Mouse (Mus musculus): ENCODE results near the gene Atp2b2. TPM values are rescaled to one million over a fixed set of nuclear protein-coding genes. Genes with fewer than 3 reads are reported as not detected.

Atp2b2 gene
- polyA plus RNA-seq, 1 experiment from 2014 or later: 1.2 TPM

DNA sequence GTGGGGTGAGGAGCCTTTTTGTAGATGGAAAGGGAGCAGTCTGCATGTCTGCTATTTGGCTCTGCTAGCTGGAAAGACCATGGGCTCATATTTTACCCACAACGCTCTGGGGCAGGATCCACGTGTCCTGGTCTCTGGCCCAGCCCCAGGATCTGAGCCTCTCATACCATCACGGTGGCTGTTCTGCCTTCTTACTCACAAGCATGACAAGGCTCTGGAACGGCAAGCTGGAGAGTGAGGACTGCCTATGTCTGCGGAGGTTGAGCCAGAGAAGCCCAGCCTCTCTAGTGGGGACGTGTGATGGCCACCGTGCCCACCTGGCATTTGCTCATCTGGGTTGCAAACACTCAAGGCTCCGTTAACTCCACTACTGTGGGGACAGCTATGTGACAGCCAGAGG, 63.7 kb downstream of the Atp2b2 start:
- Histone ChIP-seq H3K4me2 (ENCODE audit: low read length) (no peak overlapping the region), H3K4me1 (replicated peaks; ENCODE audit: control insufficient read depth, insufficient read depth, low read length) (no peaks in the 10 kb centered on the region), H3K36me3 (ENCODE audit: control insufficient read depth, insufficient read depth, low read length) (no peaks in the 10 kb centered on the region), H3K9me3 (ENCODE audit: control insufficient read depth, low read length) (no peaks in the 10 kb centered on the region), H3K27ac (ENCODE audit: low read depth) (no peak overlapping the region), H3K9ac (ENCODE audit: low read length) (no peak overlapping the region), H3K4me3 (ENCODE audit: low read depth, low read length) (no peak overlapping the region), H3K27me3 (replicated peaks; ENCODE audit: control insufficient read depth, insufficient read depth, low read length) (no peaks in the 10 kb centered on the region)
- DNase-seq (ENCODE audit: low spot score) (no peak), ATAC-seq (replicated peaks; ENCODE audit: low FRiP score, low TSS enrichment, low read depth) (no peak)
- 85% methylated on average over 8 of the region's 8 CpGs for WGBS

- Histone ChIP-seq H3K9ac (ENCODE audit: low read length) (no peak overlapping the region), H3K4me3 (ENCODE audit: low read depth, low read length) (no peak overlapping the region), H3K4me2 (ENCODE audit: low read length) (no peak overlapping the region), H3K9me3 (ENCODE audit: control insufficient read depth, low read length) (no peaks in the 10 kb centered on the region), H3K36me3 (ENCODE audit: control insufficient read depth, insufficient read depth, low read length) (no peaks in the 10 kb centered on the region), H3K4me1 (replicated peaks; ENCODE audit: control insufficient read depth, insufficient read depth, low read length) (no peaks in the 10 kb centered on the region), H3K27ac (ENCODE audit: low read depth) (no peak overlapping the region), H3K27me3 (replicated peaks; ENCODE audit: control insufficient read depth, insufficient read depth, low read length) (no peaks in the 10 kb centered on the region)
- ATAC-seq (replicated peaks; ENCODE audit: low FRiP score, low TSS enrichment, low read depth): no peak
- DNase-seq (ENCODE audit: low spot score): no peak
- WGBS: 72% methylated on average over 5 of the region's 5 CpGs
These were observed 64.2 kb downstream of the Atp2b2 start for GRCm38 (mm10) chr6:113978091-113978650.

DNA sequence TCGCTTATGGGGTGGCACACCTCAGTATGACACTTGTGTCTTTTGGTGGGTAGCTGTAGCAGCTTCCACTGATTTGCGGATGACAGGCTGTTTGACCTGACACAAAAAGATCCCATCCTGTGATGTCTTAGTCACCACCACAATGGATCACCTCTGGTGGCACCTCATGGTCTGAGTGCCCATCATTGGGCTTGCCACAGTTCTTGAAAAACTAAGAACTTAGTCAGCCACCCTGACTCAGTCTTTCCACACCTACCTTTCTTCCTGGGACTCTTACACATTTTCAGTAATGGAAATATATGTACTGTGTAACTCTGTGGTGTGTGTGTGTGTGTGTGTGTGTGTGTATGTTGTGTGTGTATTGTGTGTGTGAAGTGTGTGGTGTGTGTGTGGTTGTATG, 71.5 kb downstream of the Atp2b2 start:
- Histone ChIP-seq H3K4me1 (replicated peaks; ENCODE audit: control insufficient read depth, insufficient read depth, low read length) (no peaks in the 10 kb centered on the region), H3K4me2 (ENCODE audit: low read length) (no peak overlapping the region), H3K4me3 (ENCODE audit: low read depth, low read length) (no peak overlapping the region), H3K9ac (ENCODE audit: low read length) (no peak overlapping the region), H3K27me3 (replicated peaks; ENCODE audit: control insufficient read depth, insufficient read depth, low read length) (no peaks in the 10 kb centered on the region), H3K9me3 (ENCODE audit: control insufficient read depth, low read length) (no peaks in the 10 kb centered on the region), H3K36me3 (ENCODE audit: control insufficient read depth, insufficient read depth, low read length) (no peaks in the 10 kb centered on the region), H3K27ac (ENCODE audit: low read depth) (no peak overlapping the region)
- 82% methylated on average over 2 of the region's 2 CpGs for WGBS
- DNase-seq (ENCODE audit: low spot score) (no peak), ATAC-seq (replicated peaks; ENCODE audit: low FRiP score, low TSS enrichment, low read depth) (no peak)

DNA sequence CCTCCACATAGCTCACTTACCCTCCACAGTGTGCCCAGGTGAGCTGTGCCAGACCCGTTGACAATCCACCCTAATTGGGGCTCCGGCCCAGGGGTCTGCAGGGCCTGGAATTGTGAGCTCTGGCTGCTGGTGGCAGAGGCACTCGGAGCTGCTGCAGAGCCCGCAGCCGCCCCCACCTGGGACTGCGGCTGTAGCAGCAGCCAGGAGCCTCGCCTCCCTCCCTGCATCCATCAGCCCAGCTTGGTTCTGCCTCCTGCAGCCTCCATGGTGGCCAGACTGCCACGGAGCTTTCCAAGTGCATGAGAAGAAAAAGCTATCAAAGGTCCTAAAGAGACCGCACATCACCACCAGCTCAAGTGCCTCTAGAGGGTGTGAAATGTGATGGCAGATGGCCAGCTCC, 71.9 kb downstream of the Atp2b2 start:
- no peaks in the 10 kb centered on the region for H3K4me1 ChIP-seq (replicated peaks; ENCODE audit: control insufficient read depth, insufficient read depth, low read length)
- 45% methylated on average over 9 of the region's 9 CpGs for WGBS
- no peak overlapping the region for H3K9ac ChIP-seq (ENCODE audit: low read length)
- no peak overlapping the region for H3K4me2 ChIP-seq (ENCODE audit: low read length)
- no peak overlapping the region for H3K27ac ChIP-seq (ENCODE audit: low read depth)
- no peaks in the 10 kb centered on the region for H3K36me3 ChIP-seq (ENCODE audit: control insufficient read depth, insufficient read depth, low read length)
- no peaks in the 10 kb centered on the region for H3K27me3 ChIP-seq (replicated peaks; ENCODE audit: control insufficient read depth, insufficient read depth, low read length)
- H3K4me3 ChIP-seq (ENCODE audit: low read depth, low read length): no peak overlapping the region
- ATAC-seq (replicated peaks; ENCODE audit: low FRiP score, low TSS enrichment, low read depth): no peak
- H3K9me3 ChIP-seq (ENCODE audit: control insufficient read depth, low read length): no peaks in the 10 kb centered on the region
- DNase-seq (ENCODE audit: low spot score): no peak

DNA sequence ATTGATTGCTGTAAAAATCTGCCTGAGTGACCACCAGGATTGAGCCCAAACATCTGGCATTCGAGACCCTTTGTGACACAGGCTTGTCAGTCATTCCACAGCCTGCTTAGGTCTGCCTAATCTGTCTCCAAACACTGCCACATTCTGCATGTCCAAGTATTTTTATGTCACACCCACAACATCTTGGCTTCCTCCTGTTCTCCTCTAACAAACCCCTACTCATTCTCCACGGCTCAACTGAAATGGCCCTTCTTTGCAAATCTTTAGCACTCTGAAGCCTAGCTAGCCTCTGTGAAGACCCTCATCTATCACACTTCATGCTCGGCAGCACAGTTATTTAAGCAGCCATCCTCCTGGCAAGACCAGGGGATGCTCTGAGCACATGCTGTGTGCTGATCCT, 72.7 kb downstream of the Atp2b2 start:
- Histone ChIP-seq H3K9me3 (ENCODE audit: control insufficient read depth, low read length) (no peaks in the 10 kb centered on the region), H3K4me1 (replicated peaks; ENCODE audit: control insufficient read depth, insufficient read depth, low read length) (no peaks in the 10 kb centered on the region), H3K27ac (ENCODE audit: low read depth) (no peak overlapping the region), H3K9ac (ENCODE audit: low read length) (no peak overlapping the region), H3K4me2 (ENCODE audit: low read length) (no peak overlapping the region), H3K4me3 (ENCODE audit: low read depth, low read length) (no peak overlapping the region), H3K27me3 (replicated peaks; ENCODE audit: control insufficient read depth, insufficient read depth, low read length) (no peaks in the 10 kb centered on the region), H3K36me3 (ENCODE audit: control insufficient read depth, insufficient read depth, low read length) (no peaks in the 10 kb centered on the region)
- WGBS: 33% methylated on average over 3 of the region's 3 CpGs
- ATAC-seq (replicated peaks; ENCODE audit: low FRiP score, low TSS enrichment, low read depth) (no peak), DNase-seq (ENCODE audit: low spot score) (no peak)

DNA sequence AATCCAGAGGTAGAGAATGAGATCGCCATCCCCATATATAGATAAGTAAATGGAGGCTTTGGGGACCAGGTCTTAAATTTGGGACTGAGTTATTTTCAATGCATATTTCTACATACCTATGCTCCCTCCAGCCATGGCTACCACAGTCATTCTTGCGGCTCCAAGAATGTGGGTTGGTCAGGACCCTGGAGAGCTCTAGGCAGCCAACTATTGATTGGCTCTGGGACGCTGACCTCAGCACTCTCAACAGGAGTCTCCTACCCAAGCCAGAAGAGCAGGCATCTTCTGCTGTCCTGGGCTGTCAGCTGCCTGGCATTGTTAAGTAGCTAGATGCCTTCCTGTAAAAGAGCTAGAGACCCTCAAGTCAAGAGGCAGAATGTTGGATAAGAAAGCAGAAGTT, 79.6 kb downstream of the Atp2b2 start:
- H3K9ac ChIP-seq (ENCODE audit: low read length): no peak overlapping the region
- H3K9me3 ChIP-seq (ENCODE audit: control insufficient read depth, low read length): no peaks in the 10 kb centered on the region
- DNase-seq (ENCODE audit: low spot score) (peak; percentile 82), ATAC-seq (replicated peaks; ENCODE audit: low FRiP score, low TSS enrichment, low read depth) (no peak)
- no peaks in the 10 kb centered on the region for H3K4me1 ChIP-seq (replicated peaks; ENCODE audit: control insufficient read depth, insufficient read depth, low read length)
- 8% methylated on average over 3 of the region's 3 CpGs for WGBS
- no peak overlapping the region for H3K27ac ChIP-seq (ENCODE audit: low read depth)
- no peak overlapping the region for H3K4me3 ChIP-seq (ENCODE audit: low read depth, low read length)
- H3K36me3 ChIP-seq (ENCODE audit: control insufficient read depth, insufficient read depth, low read length): no peaks in the 10 kb centered on the region
- no peaks in the 10 kb centered on the region for H3K27me3 ChIP-seq (replicated peaks; ENCODE audit: control insufficient read depth, insufficient read depth, low read length)
- H3K4me2 ChIP-seq (ENCODE audit: low read length): no peak overlapping the region

DNA sequence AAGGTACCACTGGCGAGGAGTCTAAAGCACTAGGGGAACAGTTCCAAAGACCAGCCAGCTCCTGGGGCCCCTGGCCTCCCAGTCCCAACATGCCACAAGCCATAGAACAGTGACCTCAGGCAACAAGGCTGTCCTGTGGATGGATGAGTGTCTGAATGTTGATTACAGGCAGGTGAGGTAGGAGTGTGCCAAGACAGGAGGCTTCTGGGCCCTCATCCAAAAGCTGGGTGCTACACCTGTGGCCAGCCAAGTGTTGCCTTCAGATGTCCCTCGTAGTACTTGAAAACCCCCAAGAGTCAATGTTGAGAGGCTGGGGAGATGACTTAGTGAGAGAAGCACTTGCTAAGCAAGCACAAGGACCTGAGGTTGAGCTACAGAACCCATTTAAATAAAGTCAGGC, 80.8 kb downstream of the Atp2b2 start:
- 0 out of 2 replicates have a peak, but pooled peaks cover 3% of the 10 kb centered on the region for H3K4me1 ChIP-seq (replicated peaks; ENCODE audit: control insufficient read depth, insufficient read depth, low read length)
- 86% methylated on average over 2 of the region's 2 CpGs for WGBS
- ATAC-seq (replicated peaks; ENCODE audit: low FRiP score, low TSS enrichment, low read depth) (no peak), DNase-seq (ENCODE audit: low spot score) (no peak)
- no peaks in the 10 kb centered on the region for H3K36me3 ChIP-seq (ENCODE audit: control insufficient read depth, insufficient read depth, low read length)
- no peak overlapping the region for H3K27ac ChIP-seq (ENCODE audit: low read depth)
- H3K4me2 ChIP-seq (ENCODE audit: low read length): no peak overlapping the region
- no peaks in the 10 kb centered on the region for H3K9me3 ChIP-seq (ENCODE audit: control insufficient read depth, low read length)
- H3K9ac ChIP-seq (ENCODE audit: low read length): no peak overlapping the region
- no peak overlapping the region for H3K4me3 ChIP-seq (ENCODE audit: low read depth, low read length)
- H3K27me3 ChIP-seq (replicated peaks; ENCODE audit: control insufficient read depth, insufficient read depth, low read length): no peaks in the 10 kb centered on the region

- WGBS: 77% methylated on average over 1 of the region's 1 CpGs
- Histone ChIP-seq H3K4me3 (ENCODE audit: low read depth, low read length) (no peak overlapping the region), H3K4me1 (replicated peaks; ENCODE audit: control insufficient read depth, insufficient read depth, low read length) (0 out of 2 replicates have a peak, but pooled peaks cover 4% of the 10 kb centered on the region), H3K9me3 (ENCODE audit: control insufficient read depth, low read length) (no peaks in the 10 kb centered on the region), H3K27me3 (replicated peaks; ENCODE audit: control insufficient read depth, insufficient read depth, low read length) (no peaks in the 10 kb centered on the region), H3K36me3 (ENCODE audit: control insufficient read depth, insufficient read depth, low read length) (no peaks in the 10 kb centered on the region), H3K27ac (ENCODE audit: low read depth) (no peak overlapping the region), H3K9ac (ENCODE audit: low read length) (no peak overlapping the region), H3K4me2 (ENCODE audit: low read length) (no peak overlapping the region)
- no peak for ATAC-seq (replicated peaks; ENCODE audit: low FRiP score, low TSS enrichment, low read depth)
- no peak for DNase-seq (ENCODE audit: low spot score)
These were observed 83.1 kb downstream of the Atp2b2 start for GRCm38 (mm10) chr6:113959336-113959735.

GRCm38 (mm10) chr6:113958714-113959113, 83.7 kb downstream of the Atp2b2 start:
- H3K27me3 ChIP-seq (replicated peaks; ENCODE audit: control insufficient read depth, insufficient read depth, low read length): no peaks in the 10 kb centered on the region
- no peak overlapping the region for H3K9ac ChIP-seq (ENCODE audit: low read length)
- no peaks in the 10 kb centered on the region for H3K9me3 ChIP-seq (ENCODE audit: control insufficient read depth, low read length)
- H3K27ac ChIP-seq (ENCODE audit: low read depth): no peak overlapping the region
- no peak overlapping the region for H3K4me2 ChIP-seq (ENCODE audit: low read length)
- WGBS: 59% methylated on average over 2 of the region's 2 CpGs
- DNase-seq (ENCODE audit: low spot score): no peak
- 0 out of 2 replicates have a peak, but pooled peaks cover 4% of the 10 kb centered on the region for H3K4me1 ChIP-seq (replicated peaks; ENCODE audit: control insufficient read depth, insufficient read depth, low read length)
- H3K4me3 ChIP-seq (ENCODE audit: low read depth, low read length): no peak overlapping the region
- no peaks in the 10 kb centered on the region for H3K36me3 ChIP-seq (ENCODE audit: control insufficient read depth, insufficient read depth, low read length)
- no peak for ATAC-seq (replicated peaks; ENCODE audit: low FRiP score, low TSS enrichment, low read depth)
